Mouse (Mus musculus): ENCODE measurements around the gene Rgs13. TPM values are rescaled to one million over a fixed set of nuclear protein-coding genes. Genes with fewer than 3 reads are reported as not detected.

Rgs13 gene
- total RNA-seq (2012; rRNA removed) (149 and 168 TPM in 2 replicates), total RNA-seq (2014; rRNA removed) (1,247 and 1,500 TPM in 2 replicates), polyA plus RNA-seq (2012; ENCODE audit: insufficient read length, low read depth) (619 and 698 TPM in 2 replicates)

DNA sequence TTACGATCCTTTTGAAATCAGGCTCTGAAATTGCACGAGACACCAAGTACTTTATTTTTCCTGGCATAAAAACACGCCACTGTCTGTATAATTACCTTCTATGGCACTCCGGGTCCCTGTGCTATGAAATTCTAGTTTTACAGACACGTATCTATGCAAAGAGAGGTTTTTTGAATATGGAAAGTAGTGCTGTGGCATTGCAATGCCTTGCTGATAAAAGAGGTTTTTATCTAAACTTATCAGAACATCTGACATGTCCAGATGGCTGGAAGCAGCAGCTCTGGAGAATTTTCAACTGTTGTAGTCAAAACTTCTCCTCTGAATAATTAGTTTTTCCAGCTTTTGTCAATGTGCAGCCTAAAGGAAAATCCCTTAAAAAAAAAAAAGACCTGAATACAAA, at the start of gene Rgs13:
Gene Rgs13, minus strand, starts transcription at position 207 of the 400 bp plus-strand sequence.
- H3K27ac ChIP-seq (ENCODE audit: insufficient read depth, low read depth), result peak within 1 kb of the TSS; percentile 92
- dilution Hi-C loops (cut with MboI; ENCODE audit: extremely low pct_ligation_motif_present, extremely low pct_unique_long_range_greater_than_20kb, low sequenced_read_pairs) (no loop called here), in situ Hi-C loops (cut with MboI; ENCODE audit: low pct_ligation_motif_present, low pct_unique_long_range_greater_than_20kb, low sequenced_read_pairs) (loop anchor here (25.0 kb wide), 2 partner anchors 165 to 390 kb away; partner anchors contain the start of genes Rgs2, Trove2 and Uchl5)
- H3K4me3 ChIP-seq (replicated peaks in 1 of 3; ENCODE audit: low read depth in 2 of 3, low read length in 2 of 3, poor library complexity in 1 of 3), result peak within 1 kb of the TSS; percentile 57 to 91 (median 65)
- no peaks in the 10 kb centered on the region for H3K27me3 ChIP-seq (replicated peaks)
- H3K79me2 ChIP-seq (replicated peaks; ENCODE audit: control insufficient read depth, extremely low read depth, insufficient read depth, poor library complexity, severe bottlenecking), result peaks cover 14% of the 10 kb centered on the region
- H3K4me2 ChIP-seq (ENCODE audit: insufficient read depth, low read depth, poor library complexity, severe bottlenecking), result peak within 1 kb of the TSS; percentile 89; the same call in 1 of the 2 replicates
- DNase-seq (ENCODE audit: extremely low read depth), result peak; percentile 64
- H3K4me1 ChIP-seq (ENCODE audit: control insufficient read depth in 1 of 2, insufficient read depth in 2 of 2), result peaks cover 11 to 37% of the 10 kb centered on the region in 2 experiments
- H3K36me3 ChIP-seq (replicated peaks in 1 of 2; ENCODE audit: control insufficient read depth in 1 of 2, insufficient read depth in 1 of 2, low read length in 1 of 2), result peaks cover 6 to 11% of the 10 kb centered on the region in 2 experiments
- H3K9me3 ChIP-seq (replicated peaks; ENCODE audit: low read length), result no peaks in the 10 kb centered on the region
- peak within 1 kb of the TSS; percentile 98; the same call in 1 of the 2 replicates for H3K9ac ChIP-seq (ENCODE audit: insufficient read depth, low read depth)
- TF ChIP-seq EP300 (IDR thresholded peaks at IDR 0.05; ENCODE audit: low read length) (peak; percentile 8; the same call in 1 of the 2 replicates), E2F4 (IDR thresholded peaks at IDR 0.05; ENCODE audit: insufficient replicate concordance, low read depth, low read length) (no peak), CHD2 (IDR thresholded peaks at IDR 0.05; ENCODE audit: low read length) (no peak), MAX (IDR thresholded peaks at IDR 0.05; ENCODE audit: low read length) (no peak), JUND (conservative IDR thresholded peaks at IDR 0.05; ENCODE audit: low read depth, low read length) (no peak), BHLHE40 (IDR thresholded peaks at IDR 0.05; ENCODE audit: low read depth, low read length) (peak; percentile 63), PAX5 (IDR thresholded peaks at IDR 0.05; ENCODE audit: low read length) (no peak), MAFK (IDR thresholded peaks at IDR 0.05; ENCODE audit: insufficient replicate concordance, low read length) (no peak), NRF1 (IDR thresholded peaks at IDR 0.05; ENCODE audit: low read depth, low read length) (no peak), POLR2AphosphoS2 (IDR thresholded peaks at IDR 0.05; ENCODE audit: low read depth, low read length) (peak; percentile 84; the same call in 1 of the 2 replicates), POLR2A (IDR thresholded peaks at IDR 0.05; ENCODE audit: low read depth, low read length) (peak; percentile 32; the same call in 1 of the 2 replicates), SMC3 (IDR thresholded peaks at IDR 0.05; ENCODE audit: low read depth, low read length) (no peak), RAD21 (IDR thresholded peaks at IDR 0.05; ENCODE audit: low read depth, low read length) (no peak), USF1 (IDR thresholded peaks at IDR 0.05; ENCODE audit: low read depth, low read length) (no peak), ETS1 (conservative IDR thresholded peaks at IDR 0.05; ENCODE audit: low read depth, low read length) (no peak; the same call in 1 of the 2 replicates), MYC (IDR thresholded peaks at IDR 0.05; ENCODE audit: low read depth, low read length) (no peak; the same call in 1 of the 2 replicates), CTCF (conservative IDR thresholded peaks at IDR 0.05 in 1 of 2, IDR thresholded peaks at IDR 0.05 in 1 of 2; ENCODE audit: low read depth in 2 of 2, low read length in 2 of 2) (no peak), JUN (IDR thresholded peaks at IDR 0.05; ENCODE audit: insufficient read depth, low read depth, low read length) (no peak), ZNF384 (IDR thresholded peaks at IDR 0.05; ENCODE audit: low read depth, low read length) (peak; percentile 89), CHD1 (IDR thresholded peaks at IDR 0.05; ENCODE audit: low read depth, low read length) (0 out of 2 replicates have a peak, but pooled peaks have one; percentile 16), GABPA (IDR thresholded peaks at IDR 0.05; ENCODE audit: insufficient replicate concordance, low read depth, low read length) (no peak), SIN3A (IDR thresholded peaks at IDR 0.05; ENCODE audit: low read length) (no peak; the same call in 1 of the 2 replicates), ZMIZ1 (IDR thresholded peaks at IDR 0.05; ENCODE audit: low read depth, low read length) (0 out of 2 replicates have a peak, but pooled peaks have one; percentile 8), TCF12 (IDR thresholded peaks at IDR 0.05; ENCODE audit: low read depth, low read length) (no peak), ELF1 (IDR thresholded peaks at IDR 0.05; ENCODE audit: low read depth, low read length) (no peak), TBP (conservative IDR thresholded peaks at IDR 0.05; ENCODE audit: low read depth, low read length) (peak; percentile 95), HCFC1 (IDR thresholded peaks at IDR 0.05; ENCODE audit: low read depth, low read length) (no peak), MEF2A (IDR thresholded peaks at IDR 0.05; ENCODE audit: borderline replicate concordance, low read depth, low read length) (no peak; the same call in 1 of the 2 replicates), KAT2A (IDR thresholded peaks at IDR 0.05; ENCODE audit: insufficient replicate concordance, low read length) (no peak), ZKSCAN1 (IDR thresholded peaks at IDR 0.05; ENCODE audit: borderline replicate concordance, low read depth, low read length) (no peak), IRF4 (IDR thresholded peaks at IDR 0.05; ENCODE audit: low read depth, low read length) (peak; percentile 7; the same call in 1 of the 2 replicates), MAZ (IDR thresholded peaks at IDR 0.05; ENCODE audit: low read depth, low read length) (no peak), USF2 (conservative IDR thresholded peaks at IDR 0.05; ENCODE audit: low read depth, low read length) (no peak), RCOR1 (conservative IDR thresholded peaks at IDR 0.05; ENCODE audit: low read depth, low read length) (no peak), ZC3H11A (IDR thresholded peaks at IDR 0.05; ENCODE audit: low read depth, low read length) (no peak), MXI1 (IDR thresholded peaks at IDR 0.05; ENCODE audit: low read depth, low read length) (no peak), NELFE (IDR thresholded peaks at IDR 0.05; ENCODE audit: low read depth, low read length) (0 out of 2 replicates have a peak, but pooled peaks have one; percentile 31), UBTF (IDR thresholded peaks at IDR 0.05; ENCODE audit: low read depth, low read length) (no peak)
